Mouse (Mus musculus): ENCODE measurements around the gene Dmxl2. TPM values are rescaled to one million over a fixed set of nuclear protein-coding genes. Genes with fewer than 3 reads are reported as not detected.
A peak's percentile ranks its signal among the peaks of the same experiment; 100 is the strongest.

Dmxl2 gene
- polyA plus RNA-seq (2016; fragmentation: Nextera tagmentation; extraction: Ambion mirVana): 6.0 and 6.9 TPM in 2 replicates

- Histone ChIP-seq H3K4me3 (peak within 1 kb of the TSS; percentile 88), H3K9me3 (no peaks in the 10 kb centered on the region), H3K27ac (peak within 1 kb of the TSS; percentile 87), H3K36me3 (replicated peaks) (no peaks in the 10 kb centered on the region), H3K27me3 (ENCODE audit: poor library complexity, severe bottlenecking) (peaks cover 30% of the 10 kb centered on the region), H3K4me1 (peaks cover 32% of the 10 kb centered on the region)
- WGBS: under 1% methylated on average over 99 of the region's 99 CpGs
- DNase-seq (ENCODE audit: extremely low spot score, low spot score): peak; percentile 85
These were observed at the start of gene Dmxl2 for GRCm38 (mm10) chr9:54501453-54502110. Dmxl2 (minus strand) TSS chr9:54501626.

GRCm38 (mm10) chr9:54549433-54549832, 48.0 kb upstream of the Dmxl2 start:
- no peaks in the 10 kb centered on the region for H3K36me3 ChIP-seq (replicated peaks)
- peaks cover 5% of the 10 kb centered on the region for H3K4me1 ChIP-seq
- DNase-seq (ENCODE audit: extremely low spot score, low spot score): no peak
- H3K4me3 ChIP-seq: no peak overlapping the region
- 92% methylated on average over 6 of the region's 6 CpGs for WGBS
- no peaks in the 10 kb centered on the region for H3K9me3 ChIP-seq
- no peak overlapping the region for H3K27ac ChIP-seq
- no peaks in the 10 kb centered on the region for H3K27me3 ChIP-seq (ENCODE audit: poor library complexity, severe bottlenecking)

GRCm38 (mm10) chr9:54547536-54547935, 46.1 kb upstream of the Dmxl2 start:
- peak; percentile 46 for DNase-seq (ENCODE audit: extremely low spot score, low spot score)
- 24% methylated on average over 5 of the region's 5 CpGs for WGBS

GRCm38 (mm10) chr9:54544954-54545315, 43.5 kb upstream of the Dmxl2 start:
- H3K27me3 ChIP-seq (ENCODE audit: poor library complexity, severe bottlenecking): no peaks in the 10 kb centered on the region
- H3K4me3 ChIP-seq: no peak overlapping the region
- 86% methylated on average over 4 of the region's 4 CpGs for WGBS
- no peak overlapping the region for H3K27ac ChIP-seq
- no peaks in the 10 kb centered on the region for H3K9me3 ChIP-seq
- H3K4me1 ChIP-seq: peaks cover 8% of the 10 kb centered on the region
- no peaks in the 10 kb centered on the region for H3K36me3 ChIP-seq (replicated peaks)
- DNase-seq (ENCODE audit: extremely low spot score, low spot score): no peak

More at GRCm38 (mm10) chr9:54547536-54547935, 46.1 kb upstream of the Dmxl2 start:
- H3K27ac ChIP-seq: no peak overlapping the region
- H3K27me3 ChIP-seq (ENCODE audit: poor library complexity, severe bottlenecking): no peaks in the 10 kb centered on the region
- no peaks in the 10 kb centered on the region for H3K9me3 ChIP-seq
- no peak overlapping the region for H3K4me3 ChIP-seq
- peaks cover 9% of the 10 kb centered on the region for H3K4me1 ChIP-seq
- H3K36me3 ChIP-seq (replicated peaks): no peaks in the 10 kb centered on the region

- Histone ChIP-seq H3K4me1 (peaks cover 8% of the 10 kb centered on the region), H3K36me3 (replicated peaks) (no peaks in the 10 kb centered on the region), H3K27ac (no peak overlapping the region), H3K9me3 (no peaks in the 10 kb centered on the region), H3K4me3 (no peak overlapping the region), H3K27me3 (ENCODE audit: poor library complexity, severe bottlenecking) (no peaks in the 10 kb centered on the region)
- 90% methylated on average over 9 of the region's 9 CpGs for WGBS
- no peak for DNase-seq (ENCODE audit: extremely low spot score, low spot score)
These were observed 43.0 kb upstream of the Dmxl2 start for GRCm38 (mm10) chr9:54544212-54544953.

- Histone ChIP-seq H3K9me3 (no peaks in the 10 kb centered on the region), H3K4me3 (no peak overlapping the region), H3K27me3 (ENCODE audit: poor library complexity, severe bottlenecking) (no peaks in the 10 kb centered on the region), H3K27ac (no peak overlapping the region), H3K4me1 (peaks cover 8% of the 10 kb centered on the region), H3K36me3 (replicated peaks) (no peaks in the 10 kb centered on the region)
- 80% methylated on average over 5 of the region's 5 CpGs for WGBS
- no peak for DNase-seq (ENCODE audit: extremely low spot score, low spot score)
These were observed 39.4 kb upstream of the Dmxl2 start for GRCm38 (mm10) chr9:54540801-54541200.

- Histone ChIP-seq H3K27me3 (ENCODE audit: poor library complexity, severe bottlenecking) (no peaks in the 10 kb centered on the region), H3K4me1 (peaks cover 7% of the 10 kb centered on the region), H3K4me3 (no peak within 1 kb of the TSS), H3K36me3 (replicated peaks) (no peaks in the 10 kb centered on the region), H3K27ac (no peak within 1 kb of the TSS), H3K9me3 (no peaks in the 10 kb centered on the region)
- DNase-seq (ENCODE audit: extremely low spot score, low spot score): no peak
- 93% methylated on average over 14 of the region's 14 CpGs for WGBS
These were observed 37.3 kb upstream of the Dmxl2 start, which contains the start of gene Sh2d7 for GRCm38 (mm10) chr9:54538684-54539083. Sh2d7 (plus strand) TSS chr9:54538984.

GRCm38 (mm10) chr9:54538244-54538643, 36.8 kb upstream of the Dmxl2 start:
- Histone ChIP-seq H3K36me3 (replicated peaks) (no peaks in the 10 kb centered on the region), H3K4me1 (peaks cover 6% of the 10 kb centered on the region), H3K27ac (no peak overlapping the region), H3K9me3 (no peaks in the 10 kb centered on the region), H3K27me3 (ENCODE audit: poor library complexity, severe bottlenecking) (no peaks in the 10 kb centered on the region), H3K4me3 (no peak overlapping the region)
- WGBS: 95% methylated on average over 3 of the region's 3 CpGs
- DNase-seq (ENCODE audit: extremely low spot score, low spot score): no peak

GRCm38 (mm10) chr9:54537480-54537879, 36.1 kb upstream of the Dmxl2 start:
- no peaks in the 10 kb centered on the region for H3K27me3 ChIP-seq (ENCODE audit: poor library complexity, severe bottlenecking)
- no peak overlapping the region for H3K4me3 ChIP-seq
- H3K9me3 ChIP-seq: no peaks in the 10 kb centered on the region
- WGBS: 87% methylated on average over 3 of the region's 3 CpGs
- DNase-seq (ENCODE audit: extremely low spot score, low spot score): no peak
- H3K4me1 ChIP-seq: peaks cover 13% of the 10 kb centered on the region
- no peak overlapping the region for H3K27ac ChIP-seq
- no peaks in the 10 kb centered on the region for H3K36me3 ChIP-seq (replicated peaks)

- Histone ChIP-seq H3K36me3 (replicated peaks) (no peaks in the 10 kb centered on the region), H3K9me3 (no peaks in the 10 kb centered on the region), H3K4me1 (peaks cover 15% of the 10 kb centered on the region), H3K27ac (no peak overlapping the region), H3K27me3 (ENCODE audit: poor library complexity, severe bottlenecking) (no peaks in the 10 kb centered on the region), H3K4me3 (no peak overlapping the region)
- DNase-seq (ENCODE audit: extremely low spot score, low spot score): no peak
- WGBS: 76% methylated on average over 4 of the region's 4 CpGs
These were observed 35.6 kb upstream of the Dmxl2 start for GRCm38 (mm10) chr9:54537030-54537429.

- H3K36me3 ChIP-seq (replicated peaks): no peaks in the 10 kb centered on the region
- H3K4me3 ChIP-seq: no peak overlapping the region
- H3K27me3 ChIP-seq (ENCODE audit: poor library complexity, severe bottlenecking): no peaks in the 10 kb centered on the region
- WGBS: 89% methylated on average over 7 of the region's 7 CpGs
- no peak for DNase-seq (ENCODE audit: extremely low spot score, low spot score)
- no peaks in the 10 kb centered on the region for H3K9me3 ChIP-seq
- H3K27ac ChIP-seq: no peak overlapping the region
- H3K4me1 ChIP-seq: peaks cover 15% of the 10 kb centered on the region
These were observed 34.8 kb upstream of the Dmxl2 start for GRCm38 (mm10) chr9:54536236-54536635.

GRCm38 (mm10) chr9:54533975-54534374, 32.5 kb upstream of the Dmxl2 start:
- H3K4me1 ChIP-seq: peaks cover 15% of the 10 kb centered on the region
- WGBS: 80% methylated on average over 5 of the region's 5 CpGs
- H3K27me3 ChIP-seq (ENCODE audit: poor library complexity, severe bottlenecking): no peaks in the 10 kb centered on the region
- no peak for DNase-seq (ENCODE audit: extremely low spot score, low spot score)
- H3K4me3 ChIP-seq: no peak overlapping the region
- no peaks in the 10 kb centered on the region for H3K9me3 ChIP-seq
- no peaks in the 10 kb centered on the region for H3K36me3 ChIP-seq (replicated peaks)
- H3K27ac ChIP-seq: peak overlapping the region; percentile 48; the same call in 1 of the 2 replicates

- Histone ChIP-seq H3K4me3 (no peak overlapping the region), H3K36me3 (replicated peaks) (no peaks in the 10 kb centered on the region), H3K27me3 (ENCODE audit: poor library complexity, severe bottlenecking) (no peaks in the 10 kb centered on the region), H3K4me1 (peaks cover 15% of the 10 kb centered on the region), H3K9me3 (no peaks in the 10 kb centered on the region), H3K27ac (no peak overlapping the region)
- DNase-seq (ENCODE audit: extremely low spot score, low spot score): no peak
- 97% methylated on average over 2 of the region's 2 CpGs for WGBS
These were observed 31.5 kb upstream of the Dmxl2 start for GRCm38 (mm10) chr9:54532926-54533325.

All from forebrain, embryonic 10.5 days (tissue).